Mouse (Mus musculus): ENCODE measurements around the gene Gm43720.
"Not testable (repeated sequence)": the region's sequence is repeated elsewhere in the genome, so short reads cannot be mapped to it uniquely, and the experiment has no call there.

Gene Gm43720

DNA sequence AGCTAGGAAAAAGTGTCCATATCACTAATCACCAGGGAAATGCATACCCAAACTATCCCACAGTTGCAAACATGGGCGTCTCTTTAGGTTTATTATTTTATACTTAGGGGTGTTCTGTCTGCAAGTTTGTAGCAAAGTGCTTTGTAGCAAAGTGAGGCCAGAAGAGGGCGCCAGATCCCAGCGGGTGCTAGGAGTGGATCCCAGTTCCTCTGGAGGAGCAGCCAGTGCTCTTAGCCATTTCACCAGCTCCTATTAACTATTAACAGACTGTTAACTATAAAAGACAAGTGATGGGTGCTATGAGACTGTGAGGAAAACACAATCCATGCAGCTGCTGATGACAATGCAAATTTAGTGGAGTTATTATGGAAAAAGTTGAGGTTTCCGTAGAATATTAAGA, 57.6 kb downstream of the Gm43720 start:
- in situ Hi-C loops (cut with MboI, MseI) = no loop called here

DNA sequence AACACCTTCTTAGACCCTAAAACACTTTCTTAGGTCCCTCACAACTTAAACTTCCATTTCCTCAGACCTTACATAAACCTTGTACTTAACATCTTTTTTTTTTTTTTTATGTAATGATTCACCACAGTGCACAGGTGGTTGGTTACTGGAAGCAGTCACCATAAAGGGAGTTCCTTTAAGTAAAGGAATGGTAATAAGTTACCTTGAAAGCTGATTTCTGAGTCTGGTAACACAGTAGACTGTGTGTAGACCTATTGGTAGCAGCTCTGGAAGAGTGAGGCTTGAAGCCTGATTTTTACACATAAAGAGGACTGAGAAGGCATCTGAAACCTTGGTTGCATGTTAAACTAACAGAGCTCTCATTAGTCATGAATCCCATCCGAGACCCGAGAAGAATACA, 59.9 kb downstream of the Gm43720 start:
- in situ Hi-C loops (cut with MboI, MseI) = no loop called here

DNA sequence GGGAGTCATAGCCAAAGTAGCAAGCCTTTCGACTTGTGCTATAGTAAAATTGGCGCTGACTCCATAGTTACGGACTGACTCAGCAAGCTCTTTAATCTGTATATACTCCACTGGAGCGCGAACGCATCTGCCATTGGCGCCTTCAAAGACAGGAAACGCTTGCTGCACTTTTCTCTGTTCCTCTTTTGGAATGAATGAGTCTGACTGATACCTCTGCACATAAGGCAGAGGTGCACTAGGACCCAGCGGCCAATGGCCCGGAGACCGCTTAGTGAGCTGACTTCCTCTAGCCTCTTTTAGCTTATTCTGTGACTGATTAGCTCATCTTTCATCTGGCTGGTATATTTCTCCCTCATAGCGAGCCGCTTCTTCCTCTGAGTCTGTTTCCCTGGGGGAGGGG, 63.1 kb downstream of the Gm43720 start:
- in situ Hi-C loops (cut with MboI, MseI) = not testable (repeated sequence)

All from regulatory T cell (primary cell).